Mouse (Mus musculus) kidney, postnatal 36 days (tissue): ENCODE measurements around the gene Spdye4b.
"Not testable (repeated sequence)": the region's sequence is repeated elsewhere in the genome, so short reads cannot be mapped to it uniquely, and the experiment has no call there.

Source experiments
- DNase-seq, 2 experiments: peaks; one replicate each; pipeline ENCODE4 v3.0.0; 2021 to 2022; ENCODE audit warnings: mixed read lengths in 2 of 2

Gene Spdye4b

GRCm38 (mm10) chr5:143180255-143181076 lies at the start of gene Spdye4b, which contains the start of gene Rbak:
Gene Spdye4b (plus strand): TSS chr5:143181017.
Gene Rbak (minus strand): TSS chr5:143180775.
- DNase-seq = peak; percentile 95 to 97

- DNase-seq = no peak
These were observed 47.8 kb upstream of the Spdye4b start for GRCm38 (mm10) chr5:143132935-143133514.

- DNase-seq = not testable (repeated sequence)
These were observed 46.4 kb upstream of the Spdye4b start for GRCm38 (mm10) chr5:143134216-143135010.

- no peak for DNase-seq
These were observed 45.8 kb upstream of the Spdye4b start for GRCm38 (mm10) chr5:143135042-143135441.

- peak in 1 of 2 experiments; percentile 22 for DNase-seq
These were observed 43.2 kb upstream of the Spdye4b start for GRCm38 (mm10) chr5:143137580-143137979.

- DNase-seq = no peak
These were observed 33.3 kb upstream of the Spdye4b start, which contains the start of gene Olfr718-ps1 for GRCm38 (mm10) chr5:143147481-143147880. Gene Olfr718-ps1 (minus strand): TSS chr5:143147581.

- peak in 1 of 2 experiments; percentile 4 for DNase-seq
These were observed 32.2 kb upstream of the Spdye4b start for GRCm38 (mm10) chr5:143148661-143149060.

- no peak for DNase-seq
These were observed 31.3 kb upstream of the Spdye4b start for GRCm38 (mm10) chr5:143149536-143149935.

- no peak for DNase-seq
These were observed 30.8 kb upstream of the Spdye4b start for GRCm38 (mm10) chr5:143150044-143150443.

GRCm38 (mm10) chr5:143153756-143154155 lies 27.1 kb upstream of the Spdye4b start:
- DNase-seq = peak; percentile 31 to 50

GRCm38 (mm10) chr5:143155534-143155933 lies 25.3 kb upstream of the Spdye4b start:
- no peak for DNase-seq

GRCm38 (mm10) chr5:143165508-143166070 lies 15.2 kb upstream of the Spdye4b start:
- DNase-seq = peak; percentile 31 to 69

- DNase-seq = no peak
These were observed 4.8 kb upstream of the Spdye4b start for GRCm38 (mm10) chr5:143175970-143176369.

- peak in 1 of 2 experiments; percentile 24 for DNase-seq
These were observed 3.1 kb upstream of the Spdye4b start for GRCm38 (mm10) chr5:143177541-143178200.

GRCm38 (mm10) chr5:143179179-143179578 lies 1.6 kb upstream of the Spdye4b start:
- peak in 1 of 2 experiments; percentile 14 for DNase-seq

- not testable (repeated sequence) for DNase-seq
These were observed 7.2 kb downstream of the Spdye4b start for GRCm38 (mm10) chr5:143188014-143188413.

- DNase-seq = no peak
These were observed 12.0 kb downstream of the Spdye4b start for GRCm38 (mm10) chr5:143192806-143193205.

GRCm38 (mm10) chr5:143194747-143195146 lies 13.9 kb downstream of the Spdye4b start:
- not testable (repeated sequence) for DNase-seq

GRCm38 (mm10) chr5:143195166-143195565 lies 14.3 kb downstream of the Spdye4b start:
- DNase-seq = no peak

- no peak for DNase-seq
These were observed 15.7 kb downstream of the Spdye4b start for GRCm38 (mm10) chr5:143196506-143196905.

GRCm38 (mm10) chr5:143205015-143205414 lies 24.2 kb downstream of the Spdye4b start:
- peak in 1 of 2 experiments; percentile 37 for DNase-seq

- DNase-seq = no peak
These were observed 33.0 kb downstream of the Spdye4b start for GRCm38 (mm10) chr5:143213832-143214231.
